Mouse (Mus musculus) megakaryocyte, adult 5-6 weeks (primary cell): Measurements from ENCODE around the gene Ano3. TPM values are rescaled to one million over a fixed set of nuclear protein-coding genes. Genes with fewer than 3 reads are reported as not detected.

Experiments
- ATAC-seq: 2 replicates; pipeline ENCODE4 v1.8.0; 2016; ENCODE audit warnings: mild to moderate bottlenecking, inconsistent platforms; ENCODE audit not compliant: poor library complexity, severe bottlenecking
- total RNA-seq, 2 experiments: library from RNA; stranded (forward) in 1 of 2; stranded (reverse) in 1 of 2; fragments of 153-499, 151-499 nt in 1 of 2; fragments of 221-1000, 200-1000 nt in 1 of 2; gene quantifications; 2 replicates each; pipeline versions ENCODE4 v1.2.3 to v1.2.4; 2015 to 2017

Ano3 gene
- total RNA-seq, 2 experiments from 2014 or later: not detected

- no peak for ATAC-seq
Observed at GRCm38 (mm10) chr2:110816189-110816588, 134.5 kb downstream of the Ano3 start.

GRCm38 (mm10) chr2:110814964-110815363 lies 135.8 kb downstream of the Ano3 start:
- no peak for ATAC-seq

- ATAC-seq: no peak
Observed at GRCm38 (mm10) chr2:110806302-110807093, 144.2 kb downstream of the Ano3 start.

- ATAC-seq: no peak
Observed at GRCm38 (mm10) chr2:110795928-110796327, 154.8 kb downstream of the Ano3 start.

GRCm38 (mm10) chr2:110795433-110795832 lies 155.3 kb downstream of the Ano3 start:
- ATAC-seq: no peak

- no peak for ATAC-seq
Observed at GRCm38 (mm10) chr2:110787396-110787795, 163.3 kb downstream of the Ano3 start.

- no peak for ATAC-seq
Observed at GRCm38 (mm10) chr2:110759434-110759833, 191.3 kb downstream of the Ano3 start.

GRCm38 (mm10) chr2:110757556-110757955 lies 193.2 kb downstream of the Ano3 start:
- ATAC-seq: no peak

- no peak for ATAC-seq
Observed at GRCm38 (mm10) chr2:110740493-110740892, 210.2 kb downstream of the Ano3 start.

- no peak for ATAC-seq
Observed at GRCm38 (mm10) chr2:110739781-110740180, 210.9 kb downstream of the Ano3 start.

GRCm38 (mm10) chr2:110737981-110738380 lies 212.7 kb downstream of the Ano3 start:
- ATAC-seq: no peak

- ATAC-seq: no peak
Observed at GRCm38 (mm10) chr2:110737236-110737635, 213.5 kb downstream of the Ano3 start.

GRCm38 (mm10) chr2:110726106-110726505 lies 224.6 kb downstream of the Ano3 start:
- ATAC-seq: no peak

- no peak for ATAC-seq
Observed at GRCm38 (mm10) chr2:110722208-110722607, 228.5 kb downstream of the Ano3 start.

GRCm38 (mm10) chr2:110721290-110721753 lies 229.4 kb downstream of the Ano3 start, which contains the start of gene Muc15:
TSS of gene Muc15 (plus strand) at chr2:110721340.
- no peak for ATAC-seq

- no peak for ATAC-seq
Observed at GRCm38 (mm10) chr2:110719051-110719450, 231.7 kb downstream of the Ano3 start.

- no peak for ATAC-seq
Observed at GRCm38 (mm10) chr2:110710055-110710720, 240.5 kb downstream of the Ano3 start.

GRCm38 (mm10) chr2:110709436-110709835 lies 241.3 kb downstream of the Ano3 start:
- no peak for ATAC-seq

GRCm38 (mm10) chr2:110671071-110671624 lies 279.6 kb downstream of the Ano3 start:
- no peak for ATAC-seq

GRCm38 (mm10) chr2:110663329-110663728 lies 287.4 kb downstream of the Ano3 start:
- no peak for ATAC-seq

- no peak for ATAC-seq
Observed at GRCm38 (mm10) chr2:110644846-110645245, 305.9 kb downstream of the Ano3 start.

GRCm38 (mm10) chr2:110644358-110644757 lies 306.4 kb downstream of the Ano3 start:
- no peak for ATAC-seq
